8 mouse cellular contexts compared by ENCODE assay signal in the genomic region with DNA sequence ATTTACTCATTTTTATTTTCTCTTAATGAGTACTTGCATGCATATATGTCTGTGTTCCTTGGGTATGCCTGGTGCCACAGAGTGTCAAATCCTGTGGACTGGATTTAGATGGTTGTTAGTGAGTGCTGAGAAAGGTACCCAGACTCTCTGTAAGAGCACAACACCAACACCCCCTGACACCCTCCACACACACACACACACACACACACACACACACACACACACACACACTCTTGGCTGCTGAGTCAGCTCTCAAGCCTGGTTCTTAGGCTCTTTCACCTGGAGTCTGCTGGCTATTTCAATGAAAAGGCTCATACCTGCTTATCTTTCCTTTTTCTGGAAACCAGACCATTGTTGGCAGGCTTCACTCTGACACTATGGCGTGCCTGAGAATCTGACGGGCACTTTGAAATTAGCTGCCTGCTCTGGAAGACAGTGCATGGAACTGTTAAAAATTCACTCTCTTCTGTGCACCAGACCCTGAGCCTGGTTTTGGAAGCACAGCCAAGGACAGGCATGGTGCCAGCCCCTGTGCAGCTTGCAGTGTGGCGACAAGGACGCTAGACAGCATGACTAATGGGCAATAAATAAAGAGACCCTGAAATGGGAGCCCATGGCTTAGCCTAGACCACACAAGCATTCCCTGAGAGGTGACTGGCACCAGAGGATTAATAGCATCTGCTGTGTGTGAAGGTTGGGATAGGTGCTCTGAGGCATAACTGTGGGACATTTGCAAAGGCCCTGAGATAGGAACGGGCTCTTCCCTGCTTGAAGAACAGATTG. TPM values are rescaled to one million over a fixed set of nuclear protein-coding genes. Genes with fewer than 3 reads are reported as not detected.
DNase-seq lines count a peak whose midpoint lies in the region; ATAC-seq lines count a peak whose summit lies in the region.

No protein-coding gene starts in this region.

- no peak for DNase-seq in limb, embryonic 10.5 days (ENCODE audit: low spot score)
- peak; percentile 14 to 26 for DNase-seq in cerebellum, adult 18-20 months
- peak; percentile 58 to 76 for DNase-seq in heart, postnatal 14 days
- peak; percentile 83 to 88 for DNase-seq in layer of hippocampus, postnatal 10 days (ENCODE audit: low spot score in 2 of 2)
- peak; percentile 14 to 52 for DNase-seq in right cerebral cortex, adult 2 months (ENCODE audit: low spot score in 2 of 2)
- no peak for DNase-seq in urinary bladder, postnatal 36 days (ENCODE audit: low spot score in 2 of 2)

- H3K27ac ChIP-seq in limb, embryonic 13.5 days, result no peak overlapping the region
- no peak overlapping the region for H3K27ac ChIP-seq in limb, embryonic 10.5 days

- no peaks in the 10 kb centered on the region for H3K9me3 ChIP-seq in limb, embryonic 13.5 days
- H3K9me3 ChIP-seq in limb, embryonic 10.5 days (replicated peaks), result no peaks in the 10 kb centered on the region

- peaks cover 10% of the 10 kb centered on the region for H3K4me1 ChIP-seq in limb, embryonic 13.5 days
- H3K4me1 ChIP-seq in limb, embryonic 10.5 days, result peaks cover 15% of the 10 kb centered on the region

- ATAC-seq in limb, embryonic 13.5 days (ENCODE audit: low FRiP score, low read depth), result peak; percentile 32
- no peak for ATAC-seq in megakaryocyte, adult 5-6 weeks (ENCODE audit: poor library complexity, severe bottlenecking)

- intact Hi-C loops in heart, postnatal 14 days (cut with DNase I), result no loop called here

- no peaks in the 10 kb centered on the region for H3K27me3 ChIP-seq in limb, embryonic 13.5 days
- no peaks in the 10 kb centered on the region for H3K27me3 ChIP-seq in limb, embryonic 10.5 days (ENCODE audit: low read depth, poor library complexity, severe bottlenecking)

- H3K36me3 ChIP-seq in limb, embryonic 13.5 days, result no peaks in the 10 kb centered on the region
- H3K36me3 ChIP-seq in limb, embryonic 10.5 days, result no peaks in the 10 kb centered on the region

- no peak overlapping the region for H3K4me3 ChIP-seq in limb, embryonic 13.5 days
- no peak overlapping the region for H3K4me3 ChIP-seq in limb, embryonic 10.5 days

- 27% methylated on average over 5 of the region's 5 CpGs for WGBS in limb, embryonic 13.5 days
- 45% methylated on average over 5 of the region's 5 CpGs for WGBS in limb, embryonic 10.5 days

- no peak overlapping the region for H3K4me2 ChIP-seq in limb, embryonic 13.5 days (replicated peaks)

- H3K9ac ChIP-seq in limb, embryonic 13.5 days, result no peak overlapping the region

RNA-seq across cellular contexts. Expression of a gene that starts 49.2 kb away (rescaled TPM):
- 51.6 and 59.1 TPM in 2 replicates for polyA plus RNA-seq in limb, embryonic 13.5 days (2015; fragmentation: Nextera tagmentation; extraction: Ambion mirVana)
- polyA plus RNA-seq in limb, embryonic 10.5 days (2016; fragmentation: Nextera tagmentation; extraction: Ambion mirVana), result 16.9 and 33.7 TPM in 2 replicates
- 10 to 100 TPM; 35.2 to 38.2 TPM for total RNA-seq in heart, postnatal 14 days (2021)
- 10 to 100 TPM; 28.4 to 29.5 TPM for total RNA-seq in layer of hippocampus, postnatal 10 days (2021)
- not detected in 2 replicates for total RNA-seq in megakaryocyte, adult 5-6 weeks (2015)
- total RNA-seq in megakaryocyte, adult 5-6 weeks (2017), result not detected in 2 replicates

Comparison
In these comparisons a context has a peak if more than half of its experiments do, and no peak if none do; other contexts are left out.
1. DNase-seq: peak in cerebellum, adult 18-20 months (2 of 2), heart, postnatal 14 days (2 of 2), layer of hippocampus, postnatal 10 days (2 of 2) and right cerebral cortex, adult 2 months (2 of 2); none in limb, embryonic 10.5 days (single experiment) and urinary bladder, postnatal 36 days (0 of 2).
2. RNA of a gene that starts 49.2 kb away (total RNA-seq): 35.2 to 38.2 TPM in heart, postnatal 14 days and 28.4 to 29.5 TPM in layer of hippocampus, postnatal 10 days; not detected in megakaryocyte, adult 5-6 weeks; every median in the first group is over 10 times any median in the second.